Mouse (Mus musculus) ES-Bruce4 (cell line): Measurements from ENCODE around the gene Ache. TPM values are rescaled to one million over a fixed set of nuclear protein-coding genes. Genes with fewer than 3 reads are reported as not detected.

ENCODE experiments used
- H3K27ac ChIP-seq: 2 replicates; pipeline ENCODE4 v1.5.1; 2012; ENCODE audit warnings: low read length, inconsistent platforms; ENCODE audit not compliant: insufficient read depth
- H3K27me3 ChIP-seq: 2 replicates; pipeline ENCODE4 v1.6.1; 2012; ENCODE audit warnings: mild to moderate bottlenecking, low read length, inconsistent platforms; ENCODE audit not compliant: control insufficient read depth, poor library complexity, insufficient read depth, severe bottlenecking
- H3K36me3 ChIP-seq: 2 replicates; pipeline ENCODE4 v1.6.1; 2012; ENCODE audit warnings: inconsistent platforms, mild to moderate bottlenecking, low read length, moderate library complexity; ENCODE audit not compliant: control insufficient read depth, poor library complexity, insufficient read depth, severe bottlenecking
- H3K4me1 ChIP-seq: one replicate; pipeline ENCODE4 v1.8.1; 2011; ENCODE audit warnings: low read length; ENCODE audit not compliant: control insufficient read depth, insufficient read depth
- H3K4me3 ChIP-seq: 2 replicates; pipeline ENCODE4 v1.5.1; 2011; ENCODE audit warnings: low read depth, mild to moderate bottlenecking, low read length
- H3K9ac ChIP-seq: 2 replicates; pipeline ENCODE4 v1.6.1; 2012; ENCODE audit warnings: low read depth, mild to moderate bottlenecking, inconsistent platforms; ENCODE audit not compliant: poor library complexity, severe bottlenecking
- H3K9me3 ChIP-seq: replicated peaks from 2 replicates; pipeline ENCODE4 v1.6.1; 2012; ENCODE audit warnings: mild to moderate bottlenecking, low read length, inconsistent platforms; ENCODE audit not compliant: control insufficient read depth, poor library complexity, insufficient read depth, severe bottlenecking
- CTCF ChIP-seq: IDR thresholded peaks from one replicate; pipeline ENCODE4 v1.8.1; 2011; ENCODE audit warnings: low read depth, low read length
- EP300 ChIP-seq: IDR thresholded peaks from 2 replicates; pipeline ENCODE4 v1.6.1; 2011; ENCODE audit warnings: low read depth, low read length; ENCODE audit not compliant: insufficient read depth
- POLR2A ChIP-seq: IDR thresholded peaks from one replicate; pipeline ENCODE4 v1.8.1; 2011; ENCODE audit warnings: low read length; ENCODE audit not compliant: insufficient read depth
- polyA plus RNA-seq: library from polyadenylated mRNA; stranded (reverse); fragments of >200 nt; gene quantifications from 2 replicates; pipeline ENCODE4 v1.2.4, GENCODE M21; 2011; ENCODE audit warnings: low read depth; ENCODE audit not compliant: missing spikeins, insufficient read depth, insufficient read length

Ache gene
- polyA plus RNA-seq, 1 experiment: 0.31 TPM

GRCm38 (mm10) chr5:137295712-137296111 is 8.4 kb downstream of the Ache start:
- Histone ChIP-seq H3K27ac (no peak overlapping the region), H3K4me1 (no peaks in the 10 kb centered on the region), H3K9ac (no peak overlapping the region), H3K4me3 (no peak overlapping the region), H3K36me3 (peaks cover 57% of the 10 kb centered on the region), H3K9me3 (no peaks in the 10 kb centered on the region), H3K27me3 (no peaks in the 10 kb centered on the region)
- TF ChIP-seq EP300: no peak
- TF ChIP-seq POLR2A: no peak
- no peak for TF ChIP-seq CTCF

GRCm38 (mm10) chr5:137297126-137297525 is 9.8 kb downstream of the Ache start:
- TF ChIP-seq POLR2A: no peak
- Histone ChIP-seq H3K4me3 (no peak overlapping the region), H3K4me1 (peaks cover 2% of the 10 kb centered on the region)

GRCm38 (mm10) chr5:137299240-137299639 is 11.9 kb downstream of the Ache start:
- no peaks in the 10 kb centered on the region for H3K9me3 ChIP-seq

More at GRCm38 (mm10) chr5:137297126-137297525, 9.8 kb downstream of the Ache start:
- Histone ChIP-seq H3K9me3 (no peaks in the 10 kb centered on the region), H3K36me3 (peaks cover 72% of the 10 kb centered on the region), H3K9ac (no peak overlapping the region), H3K27me3 (no peaks in the 10 kb centered on the region), H3K27ac (no peak overlapping the region)

DNA sequence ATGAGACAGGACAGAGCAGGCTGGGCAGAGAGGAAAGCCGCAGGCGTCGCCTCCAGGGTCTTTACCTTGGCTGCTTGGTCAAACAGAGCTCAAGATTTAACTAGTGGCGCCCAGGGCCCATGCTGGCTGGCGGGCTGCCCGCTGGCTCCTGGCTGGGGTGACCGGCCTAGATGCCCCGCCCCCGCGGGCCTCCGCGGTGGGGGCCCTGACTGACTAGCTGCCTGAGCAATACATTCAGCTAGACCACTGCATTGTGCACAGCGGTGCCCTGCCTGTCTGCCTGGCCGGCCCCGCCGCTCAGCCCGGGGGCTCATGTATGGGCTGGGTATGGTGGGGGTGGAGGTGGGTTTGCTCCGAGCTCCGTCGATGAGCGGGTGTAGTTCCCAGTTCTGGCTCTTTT is 13.9 kb downstream of the Ache start:
- H3K27ac ChIP-seq: no peak overlapping the region
- no peaks in the 10 kb centered on the region for H3K9me3 ChIP-seq
- H3K9ac ChIP-seq: no peak overlapping the region; the same call in 1 of the 2 replicates
- H3K27me3 ChIP-seq: no peaks in the 10 kb centered on the region
- H3K4me1 ChIP-seq: peaks cover 5% of the 10 kb centered on the region
- no peak overlapping the region for H3K4me3 ChIP-seq
- H3K36me3 ChIP-seq: peaks cover 95% of the 10 kb centered on the region
- TF ChIP-seq EP300 (no peak), POLR2A (no peak), CTCF (no peak)

More at GRCm38 (mm10) chr5:137299240-137299639, 11.9 kb downstream of the Ache start:
- Histone ChIP-seq H3K9ac (no peak overlapping the region), H3K4me1 (peaks cover 5% of the 10 kb centered on the region), H3K27me3 (no peaks in the 10 kb centered on the region), H3K4me3 (no peak overlapping the region), H3K36me3 (peaks cover 93% of the 10 kb centered on the region), H3K27ac (no peak overlapping the region)
- TF ChIP-seq CTCF (no peak), POLR2A (no peak), EP300 (no peak)

GRCm38 (mm10) chr5:137303609-137304008 is 16.3 kb downstream of the Ache start:
- no peak overlapping the region for H3K4me3 ChIP-seq
- TF ChIP-seq EP300: no peak
- no peak for TF ChIP-seq CTCF
- TF ChIP-seq POLR2A: no peak
- peaks cover 5% of the 10 kb centered on the region for H3K4me1 ChIP-seq
- H3K36me3 ChIP-seq: peaks cover 71% of the 10 kb centered on the region
- no peaks in the 10 kb centered on the region for H3K27me3 ChIP-seq
- H3K27ac ChIP-seq: no peak overlapping the region
- H3K9ac ChIP-seq: no peak overlapping the region
- no peaks in the 10 kb centered on the region for H3K9me3 ChIP-seq

DNA sequence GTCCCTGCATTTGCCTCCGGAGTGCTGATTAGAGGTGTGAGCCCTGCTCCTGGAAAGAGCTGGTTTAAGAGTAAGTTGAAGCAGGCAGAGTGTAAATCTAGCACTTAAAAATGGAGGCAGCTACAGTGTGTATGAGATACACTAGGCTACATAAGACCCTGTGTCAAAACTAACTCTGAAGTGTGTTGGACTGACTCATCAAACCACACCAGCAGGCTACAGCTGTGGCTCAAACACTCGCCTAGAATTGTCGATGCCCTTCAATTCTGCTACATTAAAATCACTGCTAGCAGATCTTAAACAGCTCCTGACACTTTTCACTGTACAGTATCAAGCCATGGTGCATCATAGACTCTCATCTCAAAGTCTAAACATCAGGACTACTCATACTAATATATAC is 16.8 kb downstream of the Ache start:
- TF ChIP-seq EP300 (no peak), CTCF (no peak), POLR2A (no peak)
- Histone ChIP-seq H3K27ac (no peak overlapping the region), H3K9me3 (no peaks in the 10 kb centered on the region), H3K9ac (no peak overlapping the region), H3K36me3 (peaks cover 70% of the 10 kb centered on the region), H3K4me3 (no peak overlapping the region), H3K4me1 (peaks cover 5% of the 10 kb centered on the region), H3K27me3 (no peaks in the 10 kb centered on the region)
